Mouse (Mus musculus): ENCODE measurements around the gene Wtip.

DNA sequence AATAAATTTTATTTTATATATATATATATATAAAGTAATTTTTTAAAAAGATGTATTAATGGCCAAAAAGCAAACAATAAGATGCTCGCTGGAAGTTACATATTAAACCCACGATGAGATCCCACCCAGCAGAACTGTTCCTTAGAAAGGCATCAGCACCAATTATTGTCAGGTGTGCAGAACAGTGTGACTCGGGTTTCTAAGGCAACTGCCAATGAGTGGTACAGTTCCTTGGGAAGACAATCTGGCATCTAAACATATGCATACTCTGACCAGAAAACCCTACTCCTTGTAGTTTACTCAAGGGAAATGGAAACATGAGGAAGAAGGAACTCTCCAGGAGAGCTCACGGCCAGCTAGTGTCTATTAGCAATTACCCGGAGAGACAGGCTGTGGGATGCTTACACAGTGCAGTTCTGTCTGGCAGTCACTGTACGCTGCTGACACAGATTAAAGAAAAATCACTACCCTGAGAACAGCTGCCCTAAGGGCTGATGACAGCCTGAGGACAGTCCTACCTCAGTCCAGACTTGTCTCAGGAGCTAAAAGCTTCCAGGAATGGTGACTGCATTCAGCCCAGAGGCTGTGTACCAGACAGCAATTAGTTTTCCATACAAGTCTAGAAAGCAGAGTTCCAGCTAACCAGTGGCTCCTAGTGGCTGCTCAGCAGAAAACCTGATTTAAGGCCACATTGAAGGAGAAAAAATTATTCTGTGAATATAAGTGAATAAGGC lies 9.9 kb downstream of the Wtip start:
- TF ChIP-seq POLR2A (IDR thresholded peaks at IDR 0.05; ENCODE audit: insufficient read depth, low read length) (no peak), CTCF (IDR thresholded peaks at IDR 0.05; ENCODE audit: low read depth, low read length) (no peak), EP300 (IDR thresholded peaks at IDR 0.05; ENCODE audit: insufficient read depth, low read depth, low read length) (no peak)
